Mouse (Mus musculus) heart, adult 18-20 months (tissue): ENCODE measurements around the gene Eps8l3. TPM values are rescaled to one million over a fixed set of nuclear protein-coding genes. Genes with fewer than 3 reads are reported as not detected.

Experiments used
- total RNA-seq, 2 experiments: library from RNA; stranded (reverse); gene quantifications; 2 replicates each; pipeline ENCODE4 v1.2.3; 2021

The Eps8l3 gene
- total RNA-seq, 2 experiments from 2014 or later: not detected

Other genes starting within 250 kb of the Eps8l3 start
- gene Gm10961, start 245.9 kb upstream of the Eps8l3 start, total RNA-seq: not detected
- 10 to 100 TPM; 21.5 to 21.6 TPM for gene Strip1, start 245.5 kb upstream of the Eps8l3 start, total RNA-seq
- gene Ahcyl1, start 180.7 kb upstream of the Eps8l3 start, total RNA-seq: 10 to 100 TPM; 73.1 to 90.9 TPM
- gene Csf1, start 116.8 kb upstream of the Eps8l3 start, total RNA-seq: 10 to 100 TPM; 25.5 to 25.8 TPM
- 10 to 100 TPM; 51.3 to 56.7 TPM for gene Gstm5, start 18.6 kb downstream of the Eps8l3 start, total RNA-seq
- gene Gstm7, start 54.6 kb downstream of the Eps8l3 start, total RNA-seq: 10 to 100 TPM; 69.7 to 92.0 TPM
- gene Gstm6, start 66.5 kb downstream of the Eps8l3 start, total RNA-seq: 1 to 10 TPM; 4.3 to 4.9 TPM
- gene Gstm3, start 92.1 kb downstream of the Eps8l3 start, total RNA-seq: not detected
- gene Gstm2, start 109.2 kb downstream of the Eps8l3 start, total RNA-seq: 100 to 1,000 TPM; 204 to 244 TPM
- gene Gstm1, start 140.7 kb downstream of the Eps8l3 start, total RNA-seq: 100 to 1,000 TPM; 296 to 418 TPM
- gene Gstm4, start 167.7 kb downstream of the Eps8l3 start, total RNA-seq: 10 to 100 TPM; 12.8 to 15.6 TPM
- 1 to 10 TPM; 4.6 to 5.8 TPM for gene Ampd2, start 209.4 kb downstream of the Eps8l3 start, total RNA-seq
- gene Gnat2, start 215.6 kb downstream of the Eps8l3 start, total RNA-seq: under 1 TPM in 1 of 2 experiments, not detected in 1; 0.18 TPM